Mouse (Mus musculus): Measurements from ENCODE around the gene Gpr152.

The Gpr152 gene

DNA sequence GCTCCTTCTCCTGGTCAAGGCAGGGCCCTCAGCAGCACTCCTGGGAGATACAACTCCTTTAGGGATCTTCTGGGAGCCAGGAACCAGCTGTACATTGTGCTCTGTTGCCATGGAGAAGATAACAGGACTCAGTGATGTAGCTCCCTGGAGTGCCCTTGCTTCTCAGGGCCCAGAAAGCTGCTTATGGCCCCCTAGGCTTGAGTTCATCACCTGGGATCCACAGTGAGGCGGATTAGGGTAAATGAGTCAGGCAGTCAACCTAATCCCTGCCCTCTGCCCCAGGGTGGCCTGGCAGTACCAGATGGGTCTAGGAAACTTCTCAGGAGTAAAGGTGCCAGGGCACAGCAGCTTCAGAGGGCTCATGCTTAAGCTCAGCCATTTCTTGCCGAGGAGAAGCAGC, at the start of gene Gpr152:
TSS of gene Gpr152 (plus strand) at position 342 of the 400 bp plus-strand sequence.
- DNase-seq (ENCODE audit: low read depth, low spot score), result no peak

- no peak for DNase-seq (ENCODE audit: low read depth, low spot score)
Measured at GRCm38 (mm10) chr19:4090446-4090845, 49.1 kb upstream of the Gpr152 start.

DNA sequence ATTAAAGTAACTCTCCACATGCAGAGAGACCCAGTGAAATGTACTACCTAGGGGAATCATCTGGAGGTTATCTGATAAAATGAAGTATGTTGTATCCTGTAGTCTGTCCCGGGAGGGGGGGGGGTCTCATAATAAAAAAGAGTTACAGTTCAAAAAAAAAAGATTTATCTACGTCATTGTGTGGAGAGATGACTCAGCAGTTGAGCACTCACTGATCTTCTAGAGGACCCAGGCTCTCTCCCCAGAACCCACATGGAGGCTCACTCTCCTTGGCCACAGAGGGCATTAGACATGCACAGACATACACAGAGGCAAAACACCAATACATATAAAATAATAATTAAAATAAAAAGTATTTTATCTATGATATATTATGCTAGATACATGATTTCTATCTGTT, 48.2 kb upstream of the Gpr152 start:
- DNase-seq (ENCODE audit: low read depth, low spot score), result no peak

GRCm38 (mm10) chr19:4092750-4093149, 46.8 kb upstream of the Gpr152 start:
- no peak for DNase-seq (ENCODE audit: low read depth, low spot score)

DNA sequence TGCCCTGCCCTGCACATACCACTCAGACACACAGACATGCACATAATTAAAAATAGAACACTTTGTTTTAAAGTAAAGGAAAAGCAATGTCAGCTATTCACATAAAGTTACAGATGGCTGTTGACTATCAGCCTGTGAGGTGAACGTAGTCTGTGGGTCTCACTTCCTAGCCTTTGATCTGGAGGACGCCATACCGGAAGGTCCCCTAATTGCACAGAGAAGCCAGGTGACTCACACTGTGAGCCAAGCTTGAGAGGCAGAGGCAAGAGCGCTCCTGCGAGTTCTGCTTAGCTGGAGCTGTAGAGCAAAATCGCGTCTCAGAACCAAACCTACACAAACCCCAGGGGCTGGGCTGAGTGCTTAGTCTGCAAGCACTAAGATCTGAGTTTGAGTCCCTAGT, 45.8 kb upstream of the Gpr152 start:
- DNase-seq (ENCODE audit: low read depth, low spot score), result no peak

DNA sequence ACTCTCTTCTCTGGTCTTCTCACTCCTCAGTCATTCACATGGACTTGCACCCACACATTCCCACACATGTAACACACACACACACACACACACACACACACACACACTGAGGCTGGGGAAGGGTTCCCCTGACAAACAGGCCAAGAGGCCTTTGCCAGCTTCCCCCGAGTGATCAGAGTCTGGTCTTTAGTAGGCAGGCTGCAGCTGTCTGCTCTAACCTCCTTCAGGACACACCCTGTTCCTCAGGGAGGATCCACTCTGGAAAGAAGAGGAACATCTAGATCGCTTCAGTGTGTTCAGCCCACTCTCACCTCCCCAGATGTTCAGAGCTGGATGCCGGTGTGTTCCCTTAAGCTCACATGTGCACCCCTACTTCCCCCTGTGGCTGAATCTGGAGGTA, 45.2 kb upstream of the Gpr152 start:
- peak; percentile 32 for DNase-seq (ENCODE audit: low read depth, low spot score)

- no peak for DNase-seq (ENCODE audit: low read depth, low spot score)
Measured at GRCm38 (mm10) chr19:4094774-4095303, 44.7 kb upstream of the Gpr152 start.

DNA sequence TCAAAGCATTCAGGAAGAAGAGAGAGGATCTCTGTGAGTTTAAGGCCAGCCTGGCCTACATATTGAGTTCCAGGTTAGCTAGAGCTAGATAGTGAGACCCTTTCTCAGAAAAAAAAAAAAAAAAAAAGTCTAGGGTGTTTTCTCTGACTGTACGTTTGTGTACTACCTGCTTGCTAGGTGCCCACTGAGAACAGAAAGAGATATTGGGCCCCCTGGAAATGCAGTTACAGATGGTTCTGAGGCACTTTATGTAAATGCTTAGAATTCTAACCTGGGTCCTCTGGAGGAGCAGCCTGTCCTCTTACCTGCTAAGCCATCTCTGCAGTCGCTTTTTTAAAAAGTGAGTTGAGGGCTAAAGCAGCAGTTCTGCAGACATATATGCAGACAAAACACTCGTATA, 43.8 kb upstream of the Gpr152 start:
- DNase-seq (ENCODE audit: low read depth, low spot score), result no peak

GRCm38 (mm10) chr19:4096642-4097440, 42.7 kb upstream of the Gpr152 start, which contains the start of gene Cdk2ap2:
TSS of gene Cdk2ap2 (plus strand) at chr19:4097182.
- DNase-seq (ENCODE audit: low read depth, low spot score), result peak; percentile 99

DNA sequence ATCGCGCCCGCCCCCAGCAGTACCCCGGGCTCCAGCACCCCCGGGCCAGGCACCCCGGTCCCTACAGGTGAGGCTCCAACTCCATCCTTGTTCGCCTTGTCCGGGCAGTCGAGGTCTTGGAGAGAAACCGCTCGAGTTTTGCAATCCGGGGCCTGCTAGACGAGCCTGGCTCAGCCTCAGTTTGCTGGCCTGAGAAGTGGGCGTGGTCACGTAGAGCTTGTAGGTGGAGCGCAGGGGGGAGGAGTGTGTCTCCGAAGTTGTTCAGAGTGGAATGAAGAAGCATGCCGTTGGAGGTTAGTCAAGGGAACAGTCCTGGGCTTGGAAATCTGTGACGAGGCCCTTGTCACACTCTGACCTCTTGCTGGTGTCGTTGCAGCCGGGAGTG, 42.2 kb upstream of the Gpr152 start:
- peak; percentile 94 for DNase-seq (ENCODE audit: low read depth, low spot score)

- no peak for DNase-seq (ENCODE audit: low read depth, low spot score)
Measured at GRCm38 (mm10) chr19:4098426-4098825, 41.2 kb upstream of the Gpr152 start.

DNA sequence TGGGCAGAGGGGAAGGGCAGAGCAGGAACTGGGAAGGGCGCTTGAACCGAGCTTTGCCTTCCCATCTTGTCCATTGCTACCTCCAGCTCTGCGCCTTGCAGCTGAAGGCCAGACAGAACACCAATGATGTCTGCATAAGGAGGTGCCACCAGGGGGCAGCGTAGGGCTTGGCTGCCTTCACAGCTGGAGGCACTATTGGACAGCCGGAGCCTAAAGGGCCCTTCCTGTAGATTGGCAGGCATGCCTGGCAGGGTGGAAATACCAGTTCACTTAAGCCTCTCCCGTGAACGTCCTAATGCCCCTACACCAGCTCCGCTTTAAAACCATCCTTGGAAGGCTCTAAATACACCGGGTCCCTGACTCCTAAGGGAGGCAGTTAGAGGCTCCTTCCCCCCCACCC, 40.5 kb upstream of the Gpr152 start:
- peak; percentile 87 for DNase-seq (ENCODE audit: low read depth, low spot score)

GRCm38 (mm10) chr19:4099837-4100717, 39.5 kb upstream of the Gpr152 start, which contains the start of gene Pitpnm1:
TSS of gene Pitpnm1 (plus strand) at chr19:4099998.
- no peak for DNase-seq (ENCODE audit: low read depth, low spot score)

GRCm38 (mm10) chr19:4100718-4101261, 38.8 kb upstream of the Gpr152 start:
- DNase-seq (ENCODE audit: low read depth, low spot score), result peak; percentile 46

GRCm38 (mm10) chr19:4101466-4101865, 38.1 kb upstream of the Gpr152 start:
- DNase-seq (ENCODE audit: low read depth, low spot score), result no peak

- no peak for DNase-seq (ENCODE audit: low read depth, low spot score)
Measured at GRCm38 (mm10) chr19:4102049-4102448, 37.5 kb upstream of the Gpr152 start.

GRCm38 (mm10) chr19:4102626-4103025, 37.0 kb upstream of the Gpr152 start:
- no peak for DNase-seq (ENCODE audit: low read depth, low spot score)

GRCm38 (mm10) chr19:4103294-4103693, 36.3 kb upstream of the Gpr152 start:
- no peak for DNase-seq (ENCODE audit: low read depth, low spot score)

DNA sequence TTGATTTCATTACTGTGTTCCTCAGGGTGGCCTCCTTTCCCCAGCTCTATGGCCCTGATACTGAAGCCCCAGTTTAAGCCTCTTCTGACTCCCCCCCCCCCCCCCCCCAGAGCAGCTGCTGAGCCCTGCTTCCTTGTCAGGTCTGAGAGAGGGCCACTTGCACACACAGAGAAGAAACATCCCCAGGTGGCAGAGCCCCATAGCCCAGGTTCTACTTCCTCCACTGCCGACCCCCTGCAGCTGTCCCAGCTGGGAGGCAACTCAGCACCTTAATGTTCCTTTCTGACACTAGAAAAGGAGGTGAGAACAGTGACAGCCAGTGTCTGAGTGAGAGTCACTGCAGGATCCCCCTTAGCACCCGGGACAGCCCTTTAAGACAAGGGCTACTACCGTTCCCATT, 35.8 kb upstream of the Gpr152 start:
- DNase-seq (ENCODE audit: low read depth, low spot score), result no peak

DNA sequence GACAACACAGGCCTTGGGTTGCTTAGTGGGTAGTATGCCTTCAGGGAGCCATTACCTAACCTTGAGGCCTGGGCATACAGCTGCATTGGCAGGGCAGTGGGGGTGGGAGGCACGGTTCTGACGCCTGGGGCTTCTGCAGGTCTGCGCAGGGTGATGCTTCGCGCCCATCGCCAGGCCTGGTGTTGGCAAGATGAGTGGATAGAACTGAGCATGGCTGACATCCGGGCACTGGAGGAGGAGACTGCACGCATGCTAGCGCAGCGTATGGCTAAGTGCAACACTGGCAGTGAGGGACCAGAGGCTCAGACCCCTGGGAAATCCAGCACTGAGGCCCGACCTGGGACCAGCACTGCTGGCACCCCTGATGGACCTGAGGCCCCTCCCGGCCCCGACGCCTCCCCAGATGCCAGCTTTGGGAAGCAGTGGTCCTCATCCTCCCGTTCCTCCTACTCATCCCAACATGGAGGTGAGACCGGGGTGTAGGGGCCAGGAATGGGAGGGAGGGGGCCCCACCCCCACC, 34.9 kb upstream of the Gpr152 start:
- DNase-seq (ENCODE audit: low read depth, low spot score), result no peak

DNA sequence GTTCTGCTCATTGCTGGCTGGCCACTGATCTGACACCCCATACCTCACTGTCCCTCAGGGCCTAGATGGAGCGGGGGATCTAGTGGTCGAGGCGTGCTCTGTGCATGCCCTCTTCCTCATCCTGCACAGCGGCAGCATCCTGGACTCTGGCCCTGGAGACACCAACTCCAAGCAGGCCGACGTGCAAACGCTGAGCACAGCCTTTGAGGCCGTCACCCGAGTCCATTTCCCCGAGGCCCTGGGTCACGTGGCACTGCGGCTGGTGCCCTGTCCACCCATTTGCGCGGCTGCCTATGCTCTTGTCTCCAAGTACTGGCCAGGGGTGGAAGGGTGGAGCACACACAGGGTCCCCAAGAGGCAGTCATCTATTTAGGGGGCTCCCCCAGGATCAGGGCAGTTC, 32.9 kb upstream of the Gpr152 start:
- no peak for DNase-seq (ENCODE audit: low read depth, low spot score)

GRCm38 (mm10) chr19:4108535-4108934, 31.1 kb upstream of the Gpr152 start:
- no peak for DNase-seq (ENCODE audit: low read depth, low spot score)
